Mouse (Mus musculus) adrenal gland, postnatal 14 days (tissue): Measurements from ENCODE around the gene Tnni2. TPM values are rescaled to one million over a fixed set of nuclear protein-coding genes. Genes with fewer than 3 reads are reported as not detected.

Experiments
- DNase-seq: peaks from one replicate; pipeline ENCODE4 v3.0.0; 2021; ENCODE audit warnings: mixed read lengths
- total RNA-seq: library from RNA; stranded (reverse); gene quantifications from 2 replicates; pipeline ENCODE4 v1.2.3, GENCODE M21; 2021

Tnni2 gene
- total RNA-seq, 1 experiment from 2014 or later: 0.67 TPM

DNA sequence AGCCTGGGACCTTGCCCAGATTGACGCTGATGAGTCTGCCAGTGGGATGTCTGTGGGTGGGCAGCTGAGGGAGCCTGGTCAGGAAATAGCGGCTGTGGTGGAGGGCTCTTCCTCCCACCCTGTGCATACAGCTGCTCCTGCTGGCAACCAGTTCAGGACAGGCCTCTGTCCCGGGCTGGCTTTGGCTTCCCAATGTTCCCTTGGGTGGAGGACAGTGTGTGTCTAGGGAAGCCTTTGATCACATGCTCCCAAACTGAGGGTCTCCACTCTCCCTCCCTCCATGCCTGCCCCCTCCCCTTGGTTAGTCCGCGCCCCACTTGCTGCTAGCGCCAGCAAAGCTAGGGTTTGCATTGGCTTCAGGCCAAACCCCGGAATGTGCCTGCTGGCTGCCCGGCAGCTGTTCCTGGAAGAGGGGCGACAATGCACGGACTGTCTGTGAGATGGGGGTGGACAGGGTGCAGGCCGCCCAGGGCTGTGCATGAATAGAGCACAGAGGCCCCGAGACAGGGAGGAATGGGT lies 11.4 kb upstream of the Tnni2 start:
- DNase-seq: peak; percentile 44

DNA sequence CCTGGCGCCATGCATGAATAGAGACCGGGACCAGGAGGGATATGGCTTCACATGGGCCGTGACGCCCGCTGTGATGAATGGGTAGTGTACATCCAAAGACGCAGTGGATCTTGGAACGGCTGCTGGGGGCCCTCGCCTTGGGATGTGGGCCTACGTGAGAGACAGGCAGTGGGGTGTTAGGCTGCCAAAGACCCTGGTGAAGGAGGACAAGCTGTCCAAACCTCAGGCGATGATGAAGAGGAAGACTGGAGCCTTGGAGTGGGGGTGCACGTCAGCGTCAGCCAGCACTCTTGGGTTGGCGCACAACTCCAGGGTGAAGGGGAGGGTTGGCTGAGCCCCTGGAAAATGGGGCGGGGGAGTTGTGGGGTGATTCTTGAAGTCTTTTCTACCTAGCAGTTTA lies 10.5 kb upstream of the Tnni2 start:
- DNase-seq: no peak

DNA sequence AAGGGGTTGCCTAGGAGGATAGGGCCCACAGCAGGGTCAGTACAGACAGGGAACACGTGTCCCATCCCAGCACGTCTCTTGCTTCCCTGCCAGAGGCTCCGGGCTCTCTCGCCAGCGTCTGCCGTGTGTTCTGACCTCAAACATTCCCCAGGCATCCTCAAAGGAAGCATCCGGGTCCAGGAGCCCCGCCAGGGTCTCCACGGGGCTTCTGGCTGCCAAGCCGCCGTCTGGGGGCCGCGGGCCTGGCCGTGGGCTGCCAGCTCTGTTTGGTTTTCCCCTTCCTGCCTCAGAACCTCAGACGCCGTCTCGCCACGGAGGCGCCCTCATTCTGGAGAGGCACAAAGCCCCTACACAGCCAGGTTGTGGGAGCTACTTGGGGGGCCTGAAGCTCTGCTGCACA lies 8.0 kb upstream of the Tnni2 start:
- no peak for DNase-seq

DNA sequence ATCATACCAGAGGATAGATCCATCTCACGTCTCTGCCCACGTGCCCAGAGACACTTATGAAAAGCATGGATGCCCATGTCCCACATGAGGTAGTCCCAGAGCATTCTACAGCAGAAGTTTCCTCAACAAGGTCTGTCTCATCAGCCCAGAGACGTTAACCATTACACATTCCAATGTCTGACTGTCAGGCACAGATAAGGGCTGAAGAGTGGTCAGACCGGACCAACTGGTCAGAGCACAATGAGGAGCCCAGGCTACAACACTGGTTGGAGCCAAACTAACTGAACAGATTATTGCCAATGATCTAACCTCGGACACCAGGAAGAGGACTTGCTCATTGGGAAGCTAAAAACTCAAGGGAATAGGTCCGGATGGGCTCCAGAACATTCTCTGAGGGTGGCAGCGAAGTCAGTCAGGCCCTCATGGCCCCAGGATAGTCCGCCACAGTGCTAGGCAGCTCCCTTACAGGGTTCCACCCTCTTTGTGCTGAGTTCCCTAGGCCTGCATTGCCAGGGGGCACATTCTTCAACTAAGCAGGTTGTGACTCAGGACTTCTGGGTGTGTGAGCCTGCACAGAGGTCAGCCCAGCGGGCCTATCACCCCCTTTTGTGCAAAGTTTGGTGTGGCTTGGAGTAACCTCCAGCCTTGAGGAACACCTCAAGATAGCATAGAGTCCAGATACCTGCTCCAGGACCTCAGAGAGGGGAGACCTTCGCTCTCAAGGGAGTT lies 7.3 kb upstream of the Tnni2 start, which contains the start of gene Syt8:
Gene Syt8, plus strand, starts transcription at position 714 of the 729 bp plus-strand sequence.
- no peak for DNase-seq

DNA sequence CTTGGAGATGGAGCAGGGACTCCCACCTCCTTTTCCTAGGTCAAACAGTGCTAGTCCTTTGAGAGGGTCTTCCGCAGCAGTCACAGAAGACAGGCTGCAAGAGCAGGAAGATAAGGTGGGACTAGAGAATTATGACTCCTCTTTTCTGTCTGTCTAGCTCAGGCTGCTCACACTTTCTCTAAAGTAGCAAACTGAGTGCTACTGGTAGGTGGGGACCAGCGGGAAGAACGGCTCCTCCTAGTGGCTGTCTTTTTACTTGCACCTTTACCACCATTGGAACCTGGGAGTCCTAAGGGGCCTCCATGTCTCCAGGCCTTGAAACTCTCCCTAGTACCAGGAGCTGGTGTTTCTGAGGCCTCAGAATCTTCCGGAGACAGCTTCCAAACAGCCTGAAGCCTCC lies 6.1 kb upstream of the Tnni2 start:
- peak; percentile 80 for DNase-seq

DNA sequence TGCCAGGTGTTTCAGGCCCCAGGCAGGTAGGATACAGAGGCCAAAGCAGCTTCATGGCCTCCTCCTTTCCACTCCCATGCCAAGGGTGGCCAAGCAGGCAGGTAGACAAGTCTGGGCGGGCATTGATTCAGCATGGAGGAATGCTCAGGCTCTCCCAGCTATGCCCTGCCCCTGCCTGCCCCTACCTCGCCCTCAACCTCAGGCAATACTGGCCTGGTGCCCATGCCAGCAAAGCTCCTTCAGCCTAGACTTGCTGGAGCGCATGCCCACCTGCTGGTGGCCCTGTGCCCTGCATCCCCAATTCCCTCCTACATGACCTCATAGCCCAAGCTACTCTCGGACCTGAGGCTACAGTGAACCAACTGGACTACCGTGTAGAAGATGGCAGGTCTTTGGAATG lies 4.3 kb upstream of the Tnni2 start:
- peak; percentile 38 for DNase-seq

DNA sequence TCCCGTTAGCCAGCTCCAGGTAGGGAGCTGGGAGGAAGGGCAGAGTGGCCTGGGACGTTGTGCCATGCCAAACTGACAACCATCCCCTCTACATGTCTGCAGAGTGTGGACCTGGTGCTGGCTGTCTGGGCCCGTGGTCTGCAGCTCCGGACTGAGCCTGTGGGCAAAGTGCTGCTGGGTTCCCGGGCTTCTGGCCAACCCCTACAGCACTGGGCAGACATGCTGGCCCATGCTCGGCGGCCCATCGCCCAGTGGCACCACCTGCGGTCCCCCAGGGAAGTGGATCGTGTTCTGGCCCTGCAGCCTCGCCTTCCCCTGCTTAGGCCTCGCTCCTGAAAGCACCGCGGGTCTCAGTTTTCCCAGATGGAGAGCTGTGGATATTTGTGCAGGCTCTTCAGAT lies 1.6 kb upstream of the Tnni2 start:
- DNase-seq: no peak

DNA sequence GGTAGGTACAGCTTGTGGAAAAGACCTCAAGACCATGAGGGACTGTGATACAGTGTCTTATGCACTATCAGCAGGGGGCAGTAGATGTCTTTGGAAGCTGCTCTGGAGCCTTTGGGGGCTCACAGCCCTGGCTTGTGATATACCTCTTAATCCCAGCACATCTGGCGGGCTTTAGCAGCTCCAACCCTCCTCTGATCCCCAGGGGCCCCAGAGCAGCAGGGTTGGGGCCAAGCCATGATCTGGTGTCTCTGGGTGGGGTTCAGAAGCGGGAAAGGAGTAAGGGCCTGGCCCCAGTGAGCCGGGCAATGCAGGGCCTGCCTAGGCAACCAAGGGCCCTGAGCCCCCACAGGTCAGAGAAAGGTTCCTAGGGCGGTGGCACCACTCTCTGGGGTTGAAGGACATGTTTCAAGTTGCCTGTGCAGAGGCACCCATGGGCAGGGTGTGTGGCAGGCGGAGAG lies 922 bp upstream of the Tnni2 start:
- DNase-seq: peak; percentile 44

DNA sequence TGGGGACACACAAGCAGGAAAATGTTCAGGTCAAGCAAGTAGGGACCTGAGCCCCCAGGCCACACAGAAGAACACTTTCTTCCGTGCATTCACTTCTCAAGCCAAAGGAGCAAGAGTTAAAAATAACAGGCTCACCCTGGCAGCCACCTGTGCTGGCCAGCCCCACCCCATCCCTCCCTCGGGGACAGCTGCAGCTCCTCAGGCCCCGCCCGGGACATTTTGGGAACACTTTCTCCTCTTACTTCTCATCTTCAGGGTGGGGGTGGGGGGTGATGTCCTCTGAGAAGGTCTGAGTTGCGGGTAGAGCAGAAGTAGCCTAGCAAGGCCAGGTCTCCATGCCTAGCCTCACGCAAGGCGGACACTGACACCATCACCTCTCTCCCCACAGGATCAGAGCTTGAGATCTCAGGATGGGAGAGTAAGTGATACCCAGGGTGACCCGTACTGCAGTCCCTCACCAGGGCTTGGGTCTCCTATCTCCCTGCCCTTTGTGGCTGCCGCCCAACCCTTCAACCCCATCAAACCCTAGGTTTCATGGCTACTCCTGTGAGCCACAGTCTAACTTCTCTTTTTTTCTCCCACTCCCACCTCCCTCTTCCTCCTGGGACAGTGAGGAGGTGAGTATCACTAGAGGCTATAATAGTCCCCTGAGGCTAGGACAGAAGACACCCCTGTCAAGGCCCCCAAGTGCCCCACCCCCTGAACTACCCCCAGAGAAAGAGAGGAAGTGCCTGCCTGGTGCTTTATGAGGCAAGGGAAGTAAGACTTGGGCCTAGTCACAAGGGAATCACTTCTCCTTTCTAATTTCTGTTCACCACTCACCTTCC lies 686 bp downstream of the Tnni2 start:
- DNase-seq: no peak

DNA sequence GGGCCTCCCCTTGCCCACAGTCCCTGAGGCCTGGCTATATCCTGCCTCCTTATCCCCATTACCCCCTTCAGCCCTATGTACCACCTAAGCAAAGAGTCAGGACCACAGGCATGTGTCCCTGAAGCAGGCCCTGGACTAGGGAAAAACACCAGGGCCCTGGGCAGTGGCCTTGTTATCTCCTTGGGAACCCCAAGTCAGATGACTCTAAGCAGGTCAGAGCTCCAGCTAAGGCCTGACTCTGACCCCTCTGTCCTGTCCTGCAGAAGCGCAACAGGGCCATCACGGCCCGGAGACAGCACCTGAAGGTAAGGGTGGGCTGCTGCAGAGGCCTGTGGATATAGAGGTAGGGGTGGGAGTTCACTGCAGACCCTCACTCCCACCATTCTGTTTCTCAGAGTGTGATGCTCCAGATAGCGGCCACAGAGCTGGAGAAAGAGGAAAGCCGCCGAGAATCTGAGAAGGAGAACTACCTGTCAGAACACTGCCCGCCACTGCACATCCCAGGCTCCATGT lies 1.4 kb downstream of the Tnni2 start:
- no peak for DNase-seq

DNA sequence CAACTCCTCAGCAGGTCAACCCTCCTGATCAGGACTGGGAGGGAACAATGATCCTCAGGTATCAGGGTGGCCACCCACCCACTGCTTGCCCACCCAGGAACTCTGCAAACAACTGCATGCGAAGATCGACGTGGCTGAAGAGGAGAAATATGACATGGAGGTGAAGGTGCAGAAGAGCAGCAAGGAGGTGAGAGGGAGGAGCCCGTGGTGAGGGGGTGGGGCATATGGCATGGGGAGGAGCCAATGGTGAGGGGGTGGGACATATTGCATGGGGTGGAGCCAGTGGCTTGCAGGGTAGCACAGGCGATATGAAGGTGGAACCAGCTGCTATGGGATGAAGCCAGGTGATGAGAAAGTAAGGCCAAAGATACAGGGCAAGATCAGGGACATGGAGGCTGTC lies 1.9 kb downstream of the Tnni2 start:
- DNase-seq: peak; percentile 8

DNA sequence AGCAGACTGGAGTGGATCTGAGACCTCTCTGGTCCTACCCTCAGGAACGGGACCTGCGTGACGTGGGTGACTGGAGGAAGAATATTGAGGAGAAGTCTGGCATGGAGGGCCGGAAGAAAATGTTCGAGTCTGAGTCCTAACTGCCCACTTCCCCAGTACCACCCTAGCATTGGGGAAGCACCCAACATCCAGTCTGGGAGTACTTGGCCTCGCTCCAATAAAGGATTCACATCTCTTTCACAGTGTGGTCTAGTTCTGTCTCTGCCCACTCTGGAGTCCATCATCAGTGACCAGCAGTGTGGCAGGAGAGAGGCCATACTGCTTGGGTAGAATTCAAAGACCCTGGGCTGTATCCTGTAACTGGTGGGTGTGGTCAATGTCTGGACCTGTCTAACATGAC lies 2.6 kb downstream of the Tnni2 start:
- peak; percentile 3 for DNase-seq

DNA sequence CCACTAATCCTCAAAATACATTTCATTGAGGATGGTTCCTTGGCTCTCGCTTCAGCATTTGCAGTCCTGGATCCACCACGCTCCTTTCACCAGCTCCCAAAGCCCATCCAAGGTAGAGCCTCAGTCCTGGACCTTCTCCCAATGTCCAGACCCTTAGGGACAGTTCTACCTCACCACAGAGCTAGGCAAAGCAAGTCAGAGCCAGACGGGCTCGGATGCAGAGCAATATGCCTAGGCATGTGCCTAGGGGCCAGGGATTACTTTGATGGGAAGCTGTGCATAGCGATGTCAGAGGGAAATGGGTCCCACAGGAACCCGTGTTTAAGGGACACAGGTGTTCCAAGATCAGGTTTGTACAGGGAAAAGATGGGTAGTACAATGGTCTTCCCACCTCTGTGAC lies 3.7 kb downstream of the Tnni2 start:
- DNase-seq: no peak

DNA sequence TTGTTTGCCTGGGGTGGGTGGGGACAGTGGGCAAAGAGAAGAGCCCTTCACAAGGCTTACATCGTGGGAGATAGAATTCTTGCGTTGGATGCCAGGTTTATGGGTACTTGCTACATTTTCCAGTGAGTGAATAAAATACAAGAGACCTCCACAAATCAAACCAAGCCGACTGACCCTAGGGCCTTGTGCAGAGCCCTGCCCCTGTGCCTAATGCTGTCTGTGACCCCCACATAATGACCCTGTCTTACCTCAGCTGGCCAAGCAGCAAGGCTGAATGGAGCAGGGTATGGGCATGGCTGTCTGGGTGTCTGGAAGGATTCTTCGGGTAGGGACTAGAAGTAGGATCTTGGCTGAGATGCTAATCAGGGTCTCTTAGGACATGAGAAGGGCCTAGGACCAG lies 4.7 kb downstream of the Tnni2 start:
- no peak for DNase-seq

DNA sequence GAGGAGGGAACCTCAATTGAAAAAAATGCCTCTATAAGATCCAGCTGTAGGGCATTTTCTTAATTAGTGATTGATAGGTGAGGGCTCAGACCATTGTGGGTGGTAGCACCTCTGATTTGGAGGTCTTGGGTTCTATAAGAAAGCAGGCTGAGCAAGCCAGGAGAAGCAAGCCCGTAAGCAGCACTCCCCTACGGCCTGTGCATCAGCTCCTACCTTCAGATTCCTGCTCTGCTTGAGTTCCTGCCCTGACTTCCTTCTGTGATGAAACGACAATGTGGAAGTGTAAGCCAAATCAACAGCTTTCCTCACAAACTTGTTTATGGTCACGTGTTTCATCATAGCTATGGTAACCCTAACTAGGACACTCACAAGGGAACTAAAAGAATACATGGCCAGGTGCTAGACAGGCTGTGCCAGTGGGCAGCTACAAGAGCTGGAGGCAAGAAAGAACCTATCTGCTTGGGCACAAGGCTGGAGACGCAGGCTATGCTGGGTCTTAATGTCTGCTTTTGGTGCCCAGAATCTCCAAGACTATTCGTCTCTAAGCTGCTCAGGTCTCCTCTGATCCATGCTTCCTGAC lies 7.5 kb downstream of the Tnni2 start:
- DNase-seq: no peak

DNA sequence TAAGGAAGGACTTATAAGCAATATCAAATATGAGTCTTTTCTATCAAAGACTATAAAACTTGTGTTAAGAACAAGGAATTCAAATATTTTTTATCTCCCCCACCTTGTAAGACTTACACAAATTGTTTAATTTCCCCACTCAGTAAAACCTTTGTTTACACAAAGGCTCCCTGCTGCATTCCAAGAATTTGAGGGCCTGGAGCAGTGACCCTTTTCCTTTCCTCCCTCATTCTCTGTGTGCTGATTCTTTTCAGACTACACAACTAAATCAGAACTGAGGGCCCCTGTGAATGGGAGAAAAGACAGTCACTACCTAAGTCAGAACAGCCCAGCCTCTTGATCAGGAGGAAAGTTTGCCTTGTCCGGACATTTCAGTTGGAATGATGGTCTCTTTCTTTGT lies 13.1 kb downstream of the Tnni2 start:
- peak; percentile 1 for DNase-seq

DNA sequence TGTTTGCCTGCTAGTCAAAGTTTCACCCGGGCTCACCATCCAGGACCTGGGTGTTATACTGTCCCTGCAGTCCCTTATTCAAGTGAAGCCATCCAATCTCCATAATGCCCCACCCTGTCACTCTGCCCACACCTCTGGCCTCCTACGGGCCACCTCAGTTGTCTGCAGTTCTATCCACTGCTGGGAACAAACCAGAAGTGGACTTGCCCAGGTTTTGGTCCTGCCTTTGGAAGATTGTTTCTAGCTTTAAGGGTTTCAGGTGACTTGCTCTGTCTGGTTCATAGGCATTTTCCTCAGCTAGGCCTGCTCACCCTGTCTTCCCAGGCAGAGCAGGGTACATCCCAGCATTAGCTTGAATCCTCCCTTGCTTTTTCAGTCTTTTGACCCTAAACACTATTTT lies 13.6 kb downstream of the Tnni2 start:
- peak; percentile 2 for DNase-seq

DNA sequence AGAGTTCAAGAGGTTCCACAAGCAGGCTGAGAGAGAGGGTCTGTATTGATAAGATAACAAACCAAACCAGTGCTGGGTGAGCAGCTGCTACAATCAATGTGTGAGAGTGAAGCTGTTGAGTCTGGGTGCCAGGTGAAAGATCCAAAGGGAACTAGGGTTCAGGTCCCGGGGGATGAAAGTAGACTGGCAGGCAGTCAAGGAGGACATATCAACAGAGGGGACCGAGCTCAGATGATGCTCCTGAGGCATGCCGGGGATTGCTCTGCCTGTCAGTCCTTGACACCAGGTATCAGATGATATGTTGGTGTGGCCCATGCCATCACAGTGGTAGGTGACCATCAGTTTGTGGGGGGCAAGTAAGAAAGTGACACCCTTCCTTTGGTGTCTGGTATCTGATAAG lies 15.2 kb downstream of the Tnni2 start:
- DNase-seq: peak; percentile 5

DNA sequence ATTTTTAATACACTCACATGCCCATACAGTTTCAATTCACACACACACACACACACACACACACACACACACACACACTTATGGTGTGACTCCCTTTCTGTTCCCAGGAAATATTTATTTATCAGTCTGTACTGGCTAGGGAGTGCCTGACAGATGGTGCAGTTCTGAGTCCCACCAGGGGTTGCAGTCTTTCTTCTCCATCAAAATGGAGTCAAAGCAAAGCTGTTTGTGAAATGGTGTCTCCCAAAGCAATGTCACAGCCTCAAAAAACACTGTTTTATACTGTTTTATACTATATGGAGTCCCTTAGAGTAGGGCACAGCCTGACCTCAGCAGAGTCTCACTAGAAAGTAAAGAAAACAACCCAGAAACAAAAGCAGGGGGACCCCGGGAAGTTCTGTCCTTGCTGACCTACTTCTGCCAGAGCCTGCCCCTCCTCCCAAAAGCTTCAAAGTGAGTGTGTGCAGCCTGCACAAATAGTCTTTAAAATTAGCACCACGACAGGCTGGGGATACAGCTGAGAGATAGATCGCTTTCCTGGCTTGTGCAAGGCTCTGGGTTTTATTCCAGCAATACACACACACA lies 15.7 kb downstream of the Tnni2 start:
- DNase-seq: peak; percentile 39

DNA sequence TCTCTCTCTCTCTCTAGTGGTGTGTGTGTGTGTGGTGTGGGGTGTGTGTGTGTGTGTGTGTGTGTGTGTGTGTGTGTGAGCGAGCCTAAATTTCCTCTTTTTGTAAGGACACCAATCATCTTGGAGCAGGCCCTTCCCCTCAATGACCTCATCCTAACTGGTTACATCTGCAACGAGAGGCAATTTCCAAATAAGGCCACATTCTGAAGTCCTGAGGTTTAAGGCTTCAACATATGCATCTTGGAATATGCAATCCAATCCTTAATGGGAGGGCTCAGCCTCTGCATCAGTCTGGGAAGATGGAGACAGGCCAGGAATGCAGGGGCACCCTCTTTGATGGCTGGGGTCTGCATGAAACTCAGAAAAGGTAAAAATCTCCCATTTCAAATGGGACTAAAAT lies 16.4 kb downstream of the Tnni2 start:
- peak; percentile 3 for DNase-seq

DNA sequence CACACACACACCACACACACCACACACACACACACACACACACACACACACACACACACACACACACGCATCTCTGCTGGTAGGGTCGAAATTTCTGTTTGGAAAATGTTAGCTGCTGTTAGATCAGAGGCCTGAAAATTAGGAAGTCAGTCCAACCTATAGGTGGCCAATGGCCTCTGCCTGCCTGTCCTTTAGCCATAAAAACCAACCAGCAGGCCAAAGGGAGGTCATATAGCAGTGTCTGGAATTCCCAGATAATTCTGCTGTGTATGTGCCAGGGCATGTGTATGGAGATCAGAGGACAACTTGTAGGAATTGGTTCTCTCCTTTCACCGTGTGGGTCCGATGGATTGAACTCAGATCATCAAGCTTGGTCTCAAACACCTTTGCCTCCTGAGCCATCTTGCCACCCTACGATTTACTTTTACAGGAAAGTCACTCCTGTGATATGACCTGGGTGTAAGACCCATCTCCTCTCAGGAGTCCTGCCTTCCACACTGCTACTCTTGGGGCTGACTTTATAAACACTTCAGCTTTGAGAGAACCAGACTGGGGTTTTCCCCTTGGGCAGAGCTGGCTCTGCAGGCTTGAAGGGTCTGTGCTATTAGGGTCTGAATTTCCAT lies 17.2 kb downstream of the Tnni2 start:
- peak; percentile 3 for DNase-seq

DNA sequence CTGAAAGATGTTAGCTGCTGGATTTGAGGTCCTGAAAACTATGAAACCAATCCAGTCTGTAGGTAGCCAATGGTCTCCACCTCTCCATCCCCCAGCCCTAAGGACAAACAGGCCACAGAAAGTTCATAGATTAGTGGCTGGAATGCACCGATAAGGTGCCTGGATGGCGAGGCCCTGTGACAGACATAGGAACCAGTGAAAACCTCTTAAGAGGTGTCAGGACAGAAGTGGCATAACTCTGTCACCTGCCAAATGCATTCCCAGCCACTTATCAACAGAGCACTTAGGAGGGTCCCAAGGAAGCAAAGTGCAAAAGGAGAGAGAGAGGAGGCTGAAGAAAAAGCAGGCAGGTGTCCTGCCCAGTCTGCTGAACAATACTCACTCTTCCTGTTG lies 17.7 kb downstream of the Tnni2 start:
- peak; percentile 1 for DNase-seq
